Mouse (Mus musculus) kidney, postnatal 4 days (tissue): ENCODE measurements around the gene Chac1.
A peak's percentile ranks its signal among the peaks of the same experiment; 100 is the strongest.

Experiments used
- DNase-seq, 2 experiments: peaks; one replicate each; pipeline ENCODE4 v3.0.0; 2021; ENCODE audit warnings: mixed read lengths in 2 of 2

The Chac1 gene

DNA sequence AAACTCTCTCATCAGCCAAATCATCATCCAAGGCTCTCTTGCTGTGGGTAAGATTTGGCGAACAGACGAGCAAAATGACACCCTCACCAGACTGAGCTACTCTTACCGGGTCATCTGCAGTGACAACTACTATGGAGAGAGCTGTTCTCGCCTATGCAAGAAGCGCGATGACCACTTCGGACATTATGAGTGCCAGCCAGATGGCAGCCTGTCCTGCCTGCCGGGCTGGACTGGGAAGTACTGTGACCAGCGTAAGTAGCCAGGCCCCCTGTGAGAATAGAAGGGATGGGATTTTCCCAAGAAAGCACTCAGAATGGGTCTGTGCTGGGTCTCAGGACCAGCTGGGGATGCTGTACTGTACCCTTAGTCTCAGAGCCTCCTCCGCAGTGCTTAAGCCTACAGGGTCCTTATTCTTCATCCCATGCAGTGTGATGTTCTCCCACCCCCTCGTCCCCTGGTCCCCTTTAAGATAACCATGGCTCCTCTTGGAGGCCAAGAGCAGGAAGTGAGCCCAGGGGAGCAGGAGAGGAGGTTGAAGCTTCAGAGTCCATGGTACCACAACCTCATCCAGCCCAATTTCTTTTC lies 23.0 kb upstream of the Chac1 start:
- no peak for DNase-seq

DNA sequence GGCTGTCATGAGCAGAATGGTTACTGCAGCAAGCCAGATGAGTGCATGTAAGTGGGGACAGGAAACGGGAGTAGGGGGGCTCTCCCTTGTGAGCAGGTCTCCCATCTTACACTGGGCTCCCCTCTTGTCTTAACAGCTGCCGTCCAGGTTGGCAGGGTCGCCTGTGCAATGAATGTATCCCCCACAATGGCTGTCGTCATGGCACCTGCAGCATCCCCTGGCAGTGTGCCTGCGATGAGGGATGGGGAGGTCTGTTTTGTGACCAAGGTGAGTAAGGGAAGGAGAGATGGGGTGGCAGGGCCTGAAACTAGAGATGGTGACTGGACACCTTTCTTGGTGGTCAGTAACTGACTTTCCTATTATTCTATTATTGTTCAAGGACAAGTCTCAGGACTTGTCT lies 22.5 kb upstream of the Chac1 start:
- DNase-seq = peak in 1 of 2 experiments; percentile 9

DNA sequence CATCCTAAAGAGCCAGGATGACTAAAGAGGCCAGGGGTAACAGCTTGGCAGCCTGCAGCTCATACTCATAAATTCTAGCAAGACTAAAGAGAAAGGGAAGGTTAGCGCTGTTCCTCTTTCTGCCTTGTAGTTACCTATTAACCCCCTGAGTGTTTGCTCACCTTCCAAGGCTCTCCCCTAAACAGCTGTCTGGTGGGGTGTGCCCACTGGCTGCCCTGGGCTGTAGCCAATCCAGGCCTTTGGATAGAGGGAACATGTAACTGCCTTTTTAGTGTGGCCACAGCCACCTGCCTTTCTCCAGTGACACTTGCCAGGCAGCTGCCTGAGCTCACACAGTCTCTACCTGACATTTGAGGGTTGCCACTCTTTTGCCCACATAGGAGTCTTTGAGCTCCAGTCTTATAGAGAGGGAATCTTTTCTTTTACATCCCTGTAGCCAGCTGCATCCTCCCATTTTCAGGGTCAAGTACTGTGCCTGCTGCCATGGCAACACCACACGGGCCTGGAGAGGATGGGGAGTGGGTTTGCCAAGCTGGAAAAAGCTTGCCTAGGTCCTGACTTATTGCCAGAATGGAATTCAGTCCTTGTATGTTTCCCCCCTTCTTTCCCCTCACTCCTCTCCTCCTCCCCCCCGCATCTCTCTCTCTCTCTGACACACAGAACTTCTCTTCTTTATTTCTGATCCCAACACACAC lies 21.8 kb upstream of the Chac1 start:
- DNase-seq = peak in 1 of 2 experiments; percentile 22

DNA sequence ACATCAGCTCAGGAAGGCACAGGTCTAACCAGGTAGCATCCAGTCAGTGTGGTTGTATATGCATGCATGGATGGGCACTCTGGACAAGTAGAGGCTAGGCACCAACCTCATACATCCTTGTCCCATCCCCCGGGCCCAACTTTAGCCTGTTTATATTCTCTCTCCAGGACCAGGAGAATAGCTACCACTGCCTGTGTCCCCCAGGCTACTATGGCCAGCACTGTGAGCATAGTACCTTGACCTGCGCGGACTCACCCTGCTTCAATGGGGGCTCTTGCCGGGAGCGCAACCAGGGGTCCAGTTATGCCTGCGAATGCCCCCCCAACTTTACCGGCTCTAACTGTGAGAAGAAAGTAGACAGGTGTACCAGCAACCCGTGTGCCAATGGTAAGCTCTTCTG lies 20.2 kb upstream of the Chac1 start:
- no peak for DNase-seq

DNA sequence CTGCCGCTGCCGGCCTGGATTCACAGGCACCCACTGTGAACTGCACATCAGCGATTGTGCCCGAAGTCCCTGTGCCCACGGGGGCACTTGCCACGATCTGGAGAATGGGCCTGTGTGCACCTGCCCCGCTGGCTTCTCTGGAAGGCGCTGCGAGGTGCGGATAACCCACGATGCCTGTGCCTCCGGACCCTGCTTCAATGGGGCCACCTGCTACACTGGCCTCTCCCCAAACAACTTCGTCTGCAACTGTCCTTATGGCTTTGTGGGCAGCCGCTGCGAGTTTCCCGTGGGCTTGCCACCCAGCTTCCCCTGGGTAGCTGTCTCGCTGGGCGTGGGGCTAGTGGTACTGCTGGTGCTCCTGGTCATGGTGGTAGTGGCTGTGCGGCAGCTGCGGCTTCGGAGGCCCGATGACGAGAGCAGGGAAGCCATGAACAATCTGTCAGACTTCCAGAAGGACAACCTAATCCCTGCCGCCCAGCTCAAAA lies 18.8 kb upstream of the Chac1 start:
- no peak for DNase-seq

DNA sequence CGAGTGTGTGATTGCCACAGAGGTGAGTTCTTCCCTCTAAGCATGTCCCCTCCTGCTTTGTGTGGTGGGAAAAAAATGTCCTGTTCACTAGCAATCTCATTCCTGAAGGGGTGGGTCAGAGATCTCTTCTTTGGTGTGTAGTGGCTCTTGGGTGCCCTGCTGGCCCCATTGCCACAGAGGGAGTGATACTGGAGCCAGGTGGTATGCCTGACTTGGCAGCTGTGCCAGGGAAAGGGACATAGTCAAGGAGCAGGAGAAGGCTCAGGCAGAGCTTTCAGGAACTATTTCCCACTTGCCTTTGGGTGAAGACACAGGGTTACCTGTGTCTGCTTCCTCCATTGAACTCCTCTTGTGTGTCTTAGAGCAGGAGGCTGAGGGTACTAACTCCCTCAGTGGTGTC lies 16.9 kb upstream of the Chac1 start:
- DNase-seq = no peak

DNA sequence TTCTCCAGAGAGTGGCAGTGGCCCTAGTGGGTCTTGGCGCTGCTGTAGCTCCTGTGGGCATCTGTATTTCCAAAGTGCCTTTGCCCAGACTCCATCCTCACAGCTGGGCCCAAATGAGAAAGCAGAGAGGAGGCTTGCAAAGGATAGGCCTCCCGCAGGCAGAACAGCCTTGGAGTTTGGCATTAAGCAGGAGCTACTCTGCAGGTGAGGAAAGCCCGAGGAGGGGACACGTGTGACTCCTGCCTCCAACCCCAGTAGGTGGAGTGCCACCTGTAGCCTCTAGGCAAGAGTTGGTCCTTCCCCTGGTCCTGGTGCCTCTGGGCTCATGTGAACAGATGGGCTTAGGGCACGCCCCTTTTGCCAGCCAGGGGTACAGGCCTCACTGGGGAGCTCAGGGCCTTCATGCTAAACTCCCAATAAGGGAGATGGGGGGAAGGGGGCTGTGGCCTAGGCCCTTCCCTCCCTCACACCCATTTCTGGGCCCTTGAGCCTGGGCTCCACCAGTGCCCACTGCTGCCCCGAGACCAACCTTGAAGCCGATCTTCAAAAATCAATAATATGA lies 16.0 kb upstream of the Chac1 start:
- no peak for DNase-seq

DNA sequence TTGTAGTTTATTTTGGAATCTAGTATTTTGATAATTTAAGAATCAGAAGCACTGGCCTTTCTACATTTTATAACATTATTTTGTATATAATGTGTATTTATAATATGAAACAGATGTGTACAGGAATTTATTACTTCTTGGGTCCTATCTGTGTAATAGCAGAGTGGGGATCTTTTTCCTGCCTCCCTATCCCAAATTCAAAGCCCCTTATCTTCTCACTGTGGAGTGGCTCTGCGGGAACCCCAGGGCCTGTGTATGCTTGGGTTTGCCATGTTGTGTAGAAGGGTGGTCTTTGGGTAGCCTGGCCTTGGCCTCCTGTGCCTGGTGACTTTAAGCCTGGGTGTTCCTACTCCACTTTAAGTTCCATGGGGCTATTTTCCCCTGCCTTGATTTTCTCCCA lies 15.5 kb upstream of the Chac1 start:
- DNase-seq = no peak

DNA sequence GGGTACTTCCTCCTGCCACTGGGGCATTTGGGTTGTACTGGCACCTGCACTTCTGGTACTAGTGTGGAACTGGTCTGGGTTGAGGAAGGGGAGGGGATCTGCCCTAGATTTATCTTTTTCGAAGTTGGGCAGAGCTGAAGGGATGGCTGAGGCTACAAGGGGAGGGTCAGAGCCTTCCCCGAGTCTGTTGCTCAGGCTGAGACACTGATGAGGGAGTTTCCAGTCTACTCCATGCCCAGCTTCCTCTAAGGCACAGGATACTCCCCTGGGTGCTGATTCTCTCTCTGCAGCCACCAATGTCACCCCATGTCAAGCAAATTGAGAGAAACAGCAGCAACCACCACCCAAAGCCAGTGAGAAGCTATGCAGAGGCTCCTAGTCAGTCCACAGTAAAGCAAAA lies 15.0 kb upstream of the Chac1 start:
- no peak for DNase-seq

DNA sequence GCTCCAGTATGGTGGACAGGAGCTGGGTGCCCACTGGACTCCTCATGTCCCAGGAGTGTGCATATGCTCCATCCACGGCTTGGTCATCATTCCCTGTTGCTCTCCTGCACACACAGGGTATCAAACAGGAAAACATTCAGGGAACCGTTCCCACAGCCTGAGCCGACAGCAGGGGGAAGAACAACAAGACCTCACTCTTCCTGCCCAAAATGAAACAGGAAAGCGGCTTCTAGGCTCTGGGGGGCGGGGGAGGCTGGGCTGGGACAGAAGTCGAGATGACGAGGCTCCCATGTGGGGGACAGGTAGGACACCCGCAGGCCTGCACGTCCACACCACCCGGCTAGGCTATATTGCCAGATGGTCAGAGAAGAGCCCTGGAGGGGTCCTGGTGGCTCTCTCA lies 14.6 kb upstream of the Chac1 start:
- DNase-seq = peak; percentile 35 to 53

DNA sequence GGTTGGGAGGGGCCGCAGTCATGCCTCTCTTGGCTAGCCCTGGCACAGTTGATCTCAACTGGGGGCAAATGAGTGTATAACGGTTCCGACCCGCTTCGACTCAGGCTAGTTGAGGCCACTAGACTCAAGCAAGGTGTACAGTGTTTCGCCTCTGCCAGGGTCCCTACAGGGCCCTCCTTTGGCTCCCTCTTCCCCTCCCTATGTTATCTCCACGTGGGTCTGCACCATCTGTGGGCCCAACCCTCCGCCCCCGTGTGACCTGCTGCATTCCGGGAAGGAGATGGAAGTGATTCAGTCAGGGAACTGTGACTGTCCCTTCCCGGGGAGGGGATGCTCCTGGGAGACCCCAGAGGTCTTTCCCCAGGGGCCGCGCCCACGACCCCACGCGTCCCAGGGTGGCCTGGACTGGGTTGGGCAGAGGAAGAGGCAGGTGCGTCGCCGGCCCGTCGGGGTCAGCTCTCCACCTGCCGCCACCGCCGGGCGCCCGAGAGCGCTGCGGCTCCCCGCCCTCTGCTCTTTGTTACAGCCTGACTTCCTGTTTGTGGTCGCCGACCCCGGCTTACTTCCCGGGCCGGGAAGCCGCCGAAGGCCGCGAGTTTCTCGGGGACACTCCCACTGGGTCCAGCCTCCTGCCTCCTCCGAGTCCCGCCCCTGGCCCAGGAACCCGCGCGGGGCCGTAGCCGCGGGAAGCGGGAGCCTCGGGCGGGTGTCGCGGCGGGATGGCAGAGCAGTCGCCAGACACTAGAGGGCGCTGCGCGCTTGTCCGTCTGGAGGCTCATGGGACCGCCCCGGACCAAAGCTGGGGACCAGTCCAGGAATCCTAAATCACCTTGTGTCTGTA lies 13.4 kb upstream of the Chac1 start:
- peak; percentile 95 for DNase-seq

DNA sequence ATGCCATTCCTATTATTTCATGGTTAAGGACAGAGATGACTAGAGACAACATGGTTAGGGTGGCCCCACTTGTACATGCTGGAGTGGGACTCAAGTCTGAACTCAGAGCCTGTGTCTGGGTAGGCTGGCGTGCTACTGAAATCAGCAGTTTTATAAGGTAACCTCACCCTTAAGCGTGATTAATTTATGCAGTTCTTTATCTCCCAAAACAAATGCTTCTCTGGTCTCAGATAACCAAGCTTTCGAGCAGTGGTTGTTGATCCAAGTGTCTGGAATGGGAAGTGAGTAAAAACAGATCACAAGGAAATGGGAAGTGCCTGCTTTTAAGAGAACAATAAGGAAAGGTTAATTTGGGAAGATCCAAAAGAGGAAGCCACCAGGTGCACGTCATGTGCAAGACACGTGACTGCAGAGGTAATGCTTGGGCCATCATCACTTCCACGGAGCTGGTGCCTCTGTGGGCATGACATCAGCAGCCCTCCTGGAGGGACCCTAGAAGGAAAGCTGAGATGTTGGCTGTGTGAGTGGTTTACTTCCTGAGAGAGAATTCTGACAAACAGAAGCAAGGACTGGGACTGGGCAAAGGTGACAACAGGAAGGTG lies 6.4 kb upstream of the Chac1 start:
- no peak for DNase-seq

DNA sequence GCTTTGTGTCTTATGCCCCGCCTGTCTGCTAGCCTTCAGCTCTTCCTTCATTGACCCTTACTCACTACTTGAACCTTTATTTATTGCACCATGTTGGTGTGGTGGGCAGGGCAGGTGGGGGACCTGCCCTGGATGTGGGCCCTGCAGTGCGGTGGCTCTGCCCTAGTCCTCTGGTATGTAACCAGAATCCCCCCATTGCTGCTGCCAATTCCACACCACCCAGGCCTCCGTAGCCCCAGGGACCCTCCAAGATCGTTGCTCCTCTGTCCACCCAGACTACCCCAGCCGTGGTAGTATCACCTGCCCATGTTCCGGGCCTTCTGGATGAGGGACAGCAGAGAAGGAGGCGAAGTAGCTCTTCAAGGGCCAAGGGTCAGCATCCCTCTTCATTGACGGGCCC lies 2.7 kb downstream of the Chac1 start:
- DNase-seq = no peak

DNA sequence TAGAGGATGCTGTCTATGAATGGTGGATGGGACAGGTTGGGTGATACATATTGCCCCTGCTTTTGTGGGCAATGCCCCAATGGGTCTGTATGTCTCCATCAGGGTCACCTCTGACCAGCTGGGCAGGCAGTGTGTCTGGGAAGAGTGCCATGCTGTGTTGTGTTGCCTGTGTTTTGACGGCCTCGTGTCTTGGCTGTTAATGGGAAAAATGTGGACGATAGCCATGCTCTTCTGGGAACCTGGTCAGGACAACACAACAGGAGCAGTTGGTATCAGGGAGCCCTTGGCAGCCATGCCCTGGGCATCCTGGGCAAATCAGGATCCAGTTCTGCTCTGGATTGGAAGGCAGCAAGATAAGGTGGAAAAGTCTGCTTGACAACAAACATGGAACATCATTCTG lies 4.1 kb downstream of the Chac1 start:
- DNase-seq = no peak

DNA sequence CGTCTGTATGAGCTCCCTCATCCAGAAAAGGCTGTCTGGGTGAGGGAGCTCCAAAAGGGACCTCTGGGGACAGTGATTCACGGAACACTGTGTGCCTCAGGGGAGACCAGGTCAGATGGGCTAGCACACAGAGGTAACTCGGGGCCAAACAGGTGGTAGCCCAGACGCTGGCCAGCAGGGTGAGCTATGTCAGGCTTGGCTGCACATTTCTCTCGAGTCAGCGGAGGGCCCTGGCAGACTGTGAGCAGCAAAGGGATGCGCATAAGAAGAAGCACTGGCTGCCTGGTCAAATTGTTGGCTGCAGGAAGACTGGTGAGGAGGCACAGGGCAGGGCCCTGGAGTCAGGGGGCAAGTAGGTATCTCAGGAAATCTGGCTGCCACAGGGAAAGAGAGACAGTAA lies 4.6 kb downstream of the Chac1 start:
- DNase-seq = peak; percentile 26 to 47

DNA sequence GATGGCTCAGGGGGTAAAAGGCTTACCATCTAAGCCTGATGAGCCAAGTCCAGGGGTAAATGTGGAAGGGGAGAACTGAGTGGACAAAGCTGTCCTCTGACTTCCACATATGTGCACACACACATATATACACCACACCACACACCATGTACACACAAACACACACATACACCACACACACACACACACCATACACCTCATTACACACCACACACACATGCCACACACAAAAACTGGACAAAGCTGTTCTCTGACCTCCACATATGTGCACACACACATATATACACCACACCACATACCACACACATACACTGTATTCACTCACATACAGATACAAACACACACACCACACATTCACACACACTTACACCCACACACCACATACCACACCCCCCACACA lies 5.3 kb downstream of the Chac1 start:
- no peak for DNase-seq

DNA sequence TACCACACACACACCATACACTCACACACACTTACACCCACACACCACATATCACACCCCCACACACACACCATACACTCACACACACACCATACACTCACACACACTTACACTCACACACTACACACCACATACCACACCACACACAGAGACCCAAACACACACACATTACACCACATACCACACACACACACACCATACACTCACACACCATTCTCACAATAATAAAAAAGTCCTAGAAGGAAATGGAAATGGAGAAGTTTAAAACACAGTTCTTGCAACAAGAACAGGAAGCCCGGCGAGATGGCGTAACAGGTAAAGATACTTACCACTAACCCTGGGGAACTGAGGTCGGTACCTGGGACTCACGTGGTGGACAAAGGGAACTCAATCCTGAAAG lies 5.8 kb downstream of the Chac1 start:
- no peak for DNase-seq

DNA sequence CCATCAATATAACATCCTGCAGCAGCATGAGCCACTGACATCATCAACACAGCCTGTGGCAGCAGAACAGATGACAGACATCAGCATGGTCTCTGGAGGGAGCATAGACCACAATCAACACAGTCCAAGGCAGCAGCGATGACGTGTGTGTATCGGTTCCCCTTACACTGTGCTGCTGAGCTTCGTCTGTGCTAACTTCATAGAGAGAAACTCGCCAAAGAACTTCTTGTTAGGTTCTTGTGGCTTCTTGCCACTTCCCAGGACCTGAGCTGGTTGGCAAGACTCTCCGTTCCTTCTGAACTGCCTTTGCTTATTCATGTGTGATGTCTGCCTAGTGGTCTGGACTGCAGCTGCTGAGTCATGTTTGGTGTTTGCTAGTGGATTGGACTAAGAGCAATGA lies 7.2 kb downstream of the Chac1 start:
- no peak for DNase-seq

DNA sequence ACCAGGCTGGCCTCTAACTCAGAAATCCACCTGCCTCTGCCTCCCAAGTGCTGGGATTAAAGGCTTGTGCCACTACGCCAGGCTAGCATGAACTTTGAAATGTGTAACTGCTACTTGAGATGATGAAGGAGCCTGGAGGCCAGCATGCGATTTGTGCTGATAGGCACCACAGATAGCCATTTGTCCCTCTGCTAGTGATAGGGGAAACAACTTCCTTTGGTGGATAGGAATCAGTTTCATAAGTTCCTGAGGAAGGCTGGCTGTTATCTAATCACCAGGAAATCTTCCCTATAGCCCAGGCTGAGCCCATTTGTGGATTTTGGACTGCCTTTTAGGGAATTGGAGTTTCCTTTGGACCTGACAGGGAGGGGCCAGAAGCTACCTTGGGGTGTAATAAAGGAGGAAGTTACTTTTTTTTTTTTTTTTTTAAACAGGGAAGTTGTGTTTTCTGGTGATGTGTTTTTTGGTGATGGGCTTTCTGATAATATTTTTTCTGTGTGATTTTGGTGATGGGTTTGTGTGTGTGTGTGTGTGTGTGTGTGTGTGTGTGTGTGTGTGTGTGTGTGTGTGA lies 8.8 kb downstream of the Chac1 start:
- no peak for DNase-seq

DNA sequence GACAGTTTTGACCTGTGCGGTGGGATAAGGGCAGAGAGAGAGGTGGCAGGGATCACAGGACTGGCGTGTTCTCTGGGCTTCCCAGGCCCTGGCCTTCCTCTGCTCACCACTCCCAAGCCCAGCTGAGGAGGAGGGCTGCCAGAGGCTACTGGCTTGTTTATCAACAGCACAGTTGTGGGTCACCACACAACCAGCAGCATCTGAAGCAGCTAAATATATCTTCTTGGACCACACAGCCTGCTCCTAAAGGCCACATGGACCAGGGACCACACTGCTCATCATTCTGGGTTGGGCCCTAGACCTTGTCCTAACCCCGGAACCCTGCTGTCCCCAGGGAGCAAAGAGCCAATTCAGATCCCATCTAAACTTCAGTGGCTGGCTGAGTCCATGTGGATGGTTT lies 13.9 kb downstream of the Chac1 start:
- no peak for DNase-seq

DNA sequence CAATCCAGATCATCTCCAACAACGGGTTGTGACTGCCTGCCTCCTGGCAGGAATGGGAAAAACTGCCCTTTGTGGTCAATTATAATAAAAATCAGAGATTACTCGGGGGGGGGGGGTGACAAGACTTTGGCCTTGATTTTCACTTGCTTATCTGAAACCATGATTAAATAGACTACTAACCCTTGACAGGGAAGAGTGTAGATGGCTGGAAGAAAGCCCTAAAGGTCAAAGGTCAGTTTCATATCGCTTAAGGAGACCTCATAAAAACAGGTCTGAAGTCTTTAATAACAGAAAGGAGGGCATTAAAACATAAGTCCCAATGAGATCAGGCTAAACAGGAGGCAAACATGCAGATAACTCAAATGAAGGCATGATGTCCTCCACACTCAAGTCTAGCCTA lies 16.3 kb downstream of the Chac1 start:
- no peak for DNase-seq

DNA sequence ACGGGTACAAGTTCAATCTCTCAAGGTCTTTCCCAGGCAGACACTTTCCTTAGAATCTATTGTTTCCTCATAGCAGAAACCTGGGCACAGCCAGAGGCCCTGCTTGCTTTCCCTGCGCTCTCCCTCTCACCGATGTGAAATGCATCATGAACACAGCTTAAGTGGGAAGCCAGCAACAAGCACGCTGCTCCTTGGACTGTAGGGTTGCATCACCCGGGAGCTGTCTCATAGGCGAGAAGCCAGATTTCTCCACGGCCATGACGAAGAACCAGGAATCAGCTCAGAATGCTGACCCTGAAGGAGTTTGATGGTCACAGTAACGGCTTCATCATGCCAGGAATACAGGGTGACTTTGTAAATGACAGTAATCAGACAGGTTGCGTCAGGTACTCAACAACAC lies 19.1 kb downstream of the Chac1 start:
- no peak for DNase-seq

DNA sequence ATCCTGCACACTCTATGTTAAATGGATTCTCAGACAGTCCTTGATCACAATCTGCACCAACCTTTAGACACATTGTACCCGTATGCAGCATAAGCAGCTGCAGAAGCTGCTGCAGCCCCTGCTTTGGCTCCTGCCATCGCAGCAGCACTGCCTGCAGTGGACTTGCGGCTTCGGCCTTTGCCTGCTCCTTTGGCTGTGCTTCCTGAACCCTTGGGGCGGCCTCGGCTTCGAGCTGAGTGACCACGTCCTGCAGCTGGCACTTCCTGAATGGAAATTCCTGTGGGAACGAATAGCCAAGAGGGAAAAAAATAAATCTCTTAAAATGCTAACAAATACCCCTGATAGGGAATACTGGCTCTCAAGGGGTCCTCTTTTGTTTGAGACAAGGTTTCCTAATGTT lies 26.3 kb downstream of the Chac1 start:
- DNase-seq = peak; percentile 32 to 62
